Mouse (Mus musculus): Measurements from ENCODE around the gene Fdxr.

Fdxr gene

DNA sequence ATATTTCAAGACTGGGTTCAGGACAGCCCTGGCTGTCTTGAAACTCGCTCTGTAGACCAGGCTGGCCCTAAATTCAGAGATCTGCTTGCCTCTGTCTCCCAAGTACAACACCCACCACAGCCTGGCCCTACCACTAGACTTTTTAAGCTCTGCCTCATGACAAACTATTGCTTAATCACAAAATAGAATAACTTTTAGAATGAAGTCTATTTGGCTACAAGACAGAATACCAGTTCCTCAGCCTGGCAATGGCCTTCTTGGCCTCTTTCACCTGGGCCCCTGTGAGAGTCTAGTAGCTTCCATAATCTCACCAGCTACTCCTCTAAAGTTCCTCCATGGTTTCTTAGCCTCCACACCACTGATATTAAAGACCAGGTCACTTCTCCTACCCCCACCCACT is 13.5 kb upstream of the Fdxr start:
- DNase-seq (ENCODE audit: extremely low read depth, insufficient read length, low spot score): no peak

- DNase-seq (ENCODE audit: extremely low read depth, insufficient read length, low spot score): no peak
These were observed 13.0 kb upstream of the Fdxr start for GRCm38 (mm10) chr11:115289885-115290284.

DNA sequence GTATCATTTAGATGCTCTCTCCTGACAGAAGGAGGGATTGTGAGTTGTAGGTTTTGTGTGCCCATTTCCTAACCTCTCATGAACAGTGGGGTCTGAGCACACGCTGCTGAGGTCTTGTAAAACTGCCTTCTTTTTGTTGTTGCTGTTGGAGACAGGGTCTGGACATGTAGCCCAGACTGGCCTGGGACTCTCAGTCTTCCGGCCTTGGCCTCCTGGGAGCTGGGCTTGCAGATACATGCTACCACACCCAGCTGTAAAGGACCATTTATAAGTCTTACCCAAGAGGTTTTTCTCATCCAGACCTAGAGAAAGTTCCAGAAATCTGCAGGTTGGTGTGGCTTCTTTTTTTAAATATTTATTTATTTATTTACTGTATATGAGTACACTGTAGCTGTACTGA is 11.5 kb upstream of the Fdxr start:
- no peak for DNase-seq (ENCODE audit: extremely low read depth, insufficient read length, low spot score)

GRCm38 (mm10) chr11:115287386-115287785 is 10.5 kb upstream of the Fdxr start:
- no peak for DNase-seq (ENCODE audit: extremely low read depth, insufficient read length, low spot score)

GRCm38 (mm10) chr11:115286201-115286993 is 9.5 kb upstream of the Fdxr start:
- no peak for DNase-seq (ENCODE audit: extremely low read depth, insufficient read length, low spot score)

DNA sequence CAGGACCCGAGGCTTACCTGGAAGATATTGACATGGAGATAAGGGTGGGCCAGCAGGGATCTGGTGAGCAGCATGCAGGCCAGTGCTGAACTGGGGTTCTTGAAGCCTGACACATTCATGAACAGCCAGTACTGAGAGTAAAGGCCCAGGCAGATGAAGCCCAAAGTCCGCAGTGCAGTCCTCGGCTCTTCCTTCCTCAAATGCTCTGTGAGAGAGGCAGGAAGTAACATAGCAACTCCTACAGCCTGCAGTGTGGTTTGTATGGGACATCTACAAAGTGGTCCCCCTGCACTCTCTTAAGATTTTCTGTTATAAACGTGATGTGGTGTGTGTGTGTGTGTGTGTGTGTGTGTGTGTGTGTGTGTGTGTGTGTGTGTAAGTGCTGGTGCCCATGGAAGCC is 8.4 kb upstream of the Fdxr start:
- no peak for DNase-seq (ENCODE audit: extremely low read depth, insufficient read length, low spot score)

- no peak for DNase-seq (ENCODE audit: extremely low read depth, insufficient read length, low spot score)
These were observed 7.2 kb upstream of the Fdxr start for GRCm38 (mm10) chr11:115283891-115284620.

DNA sequence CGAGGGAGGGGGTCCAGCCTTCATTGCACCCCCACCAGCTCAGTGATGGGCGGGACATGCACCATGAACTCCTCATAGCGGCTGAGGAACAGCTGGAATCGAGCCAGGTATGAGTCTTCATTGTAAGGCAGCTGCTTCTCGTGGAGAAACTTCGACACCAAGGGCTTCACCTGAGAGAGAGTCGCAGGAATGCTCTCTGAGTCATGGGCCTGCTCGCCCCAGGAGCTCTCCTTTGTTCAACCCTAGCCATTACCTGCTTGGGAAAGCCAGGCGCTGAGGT is 6.6 kb upstream of the Fdxr start:
- no peak for DNase-seq (ENCODE audit: extremely low read depth, insufficient read length, low spot score)

DNA sequence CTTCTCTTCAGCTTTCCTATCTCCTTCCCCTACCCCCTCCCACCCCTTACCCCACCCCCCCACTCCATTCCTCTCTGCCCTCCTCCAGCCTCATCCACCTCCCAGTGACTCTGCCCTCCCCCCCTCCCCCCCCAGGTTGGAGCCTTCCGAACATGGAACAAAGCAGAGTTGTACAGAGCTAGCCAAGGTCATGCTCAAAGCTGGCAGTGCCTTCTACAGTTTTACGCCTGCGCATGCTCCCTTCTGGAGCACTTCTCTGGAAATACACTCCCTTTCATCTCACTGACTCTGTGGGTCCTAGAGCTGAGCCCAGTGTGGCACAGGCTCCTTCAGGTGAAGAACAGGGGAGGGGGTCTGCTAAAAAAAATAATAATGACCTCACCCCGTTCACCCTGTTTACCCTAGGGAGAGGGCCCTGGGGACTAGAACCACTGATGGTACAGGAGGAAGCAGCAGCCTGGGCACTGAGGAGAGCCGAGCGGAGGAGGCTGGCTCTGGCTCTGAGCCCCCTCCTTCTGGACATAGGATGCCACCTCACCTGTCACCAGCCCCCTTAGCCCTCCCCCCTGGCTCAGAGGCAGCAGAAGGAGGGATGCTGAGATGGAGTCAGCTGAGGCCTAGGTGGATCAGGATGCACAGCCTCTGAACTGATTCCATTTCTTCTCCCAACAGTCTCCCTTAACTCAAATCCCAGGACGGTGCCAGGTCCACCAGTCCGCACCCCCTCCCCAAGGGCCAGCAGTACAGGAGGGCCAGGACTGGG is 6.1 kb upstream of the Fdxr start:
- no peak for DNase-seq (ENCODE audit: extremely low read depth, insufficient read length, low spot score)

- DNase-seq (ENCODE audit: extremely low read depth, insufficient read length, low spot score): no peak
These were observed 5.4 kb upstream of the Fdxr start for GRCm38 (mm10) chr11:115282295-115282694.

GRCm38 (mm10) chr11:115279726-115280125 is 2.9 kb upstream of the Fdxr start:
- DNase-seq (ENCODE audit: extremely low read depth, insufficient read length, low spot score): peak; percentile 56

GRCm38 (mm10) chr11:115278176-115278575 is 1.3 kb upstream of the Fdxr start:
- DNase-seq (ENCODE audit: extremely low read depth, insufficient read length, low spot score): no peak

DNA sequence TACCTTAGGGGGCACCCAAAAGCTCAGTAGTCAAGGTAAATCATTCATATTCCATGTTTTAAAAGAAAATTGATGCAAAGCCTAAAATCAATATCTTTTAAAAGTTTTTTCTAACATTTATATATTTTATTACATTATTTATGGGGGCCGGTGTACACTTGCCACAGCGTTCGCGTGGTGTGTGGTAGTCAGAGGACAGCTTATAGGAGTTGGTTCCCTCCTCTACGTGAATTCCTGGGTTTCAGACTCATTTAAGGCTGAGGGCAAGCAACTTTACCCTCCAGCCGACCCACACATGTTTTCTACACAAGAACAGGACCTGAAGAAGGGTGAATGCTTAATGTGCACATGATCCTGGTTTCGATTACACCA is 740 bp upstream of the Fdxr start:
- DNase-seq (ENCODE audit: extremely low read depth, insufficient read length, low spot score): no peak

GRCm38 (mm10) chr11:115275954-115276353 is 896 bp downstream of the Fdxr start:
- DNase-seq (ENCODE audit: extremely low read depth, insufficient read length, low spot score): no peak

DNA sequence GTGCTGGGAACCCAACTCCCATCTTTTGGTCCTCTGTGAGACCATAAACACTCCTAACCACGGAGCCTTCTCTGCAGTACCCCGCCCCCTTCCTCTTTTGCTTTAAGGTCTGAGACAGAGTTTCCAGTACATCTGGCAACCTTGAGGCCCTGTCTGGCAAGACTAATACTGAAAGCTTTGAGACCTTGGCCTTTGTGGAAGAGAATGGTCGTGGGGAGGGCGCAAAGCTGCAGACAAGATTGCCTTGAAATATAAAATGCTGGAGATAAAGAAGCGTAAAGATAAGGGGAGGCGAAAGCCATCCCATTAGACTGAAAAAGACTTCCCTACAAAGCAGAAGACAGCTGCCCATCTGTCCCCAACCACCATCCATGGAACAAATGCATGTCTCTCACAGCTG is 1.3 kb downstream of the Fdxr start:
- DNase-seq (ENCODE audit: extremely low read depth, insufficient read length, low spot score): no peak

DNA sequence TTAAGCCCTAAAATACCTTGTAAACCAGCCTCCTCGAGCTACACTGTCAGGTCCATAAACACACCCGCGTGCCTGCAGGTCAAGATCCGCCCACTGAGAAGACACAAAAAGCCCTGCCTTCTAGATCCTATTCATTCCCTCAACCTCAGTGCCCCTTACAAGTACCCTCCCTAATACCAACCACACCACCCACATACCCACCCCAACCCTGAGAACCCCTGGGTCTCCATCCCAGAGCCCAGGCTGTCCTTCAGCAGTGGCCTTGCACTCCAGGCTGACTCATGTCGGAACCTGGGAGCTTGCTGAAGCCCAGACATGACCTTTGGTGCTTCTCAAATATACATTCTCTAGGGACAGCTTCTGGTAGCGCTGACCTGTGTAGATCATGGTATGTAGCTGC is 2.1 kb downstream of the Fdxr start:
- DNase-seq (ENCODE audit: extremely low read depth, insufficient read length, low spot score): no peak

- no peak for DNase-seq (ENCODE audit: extremely low read depth, insufficient read length, low spot score)
These were observed 2.7 kb downstream of the Fdxr start for GRCm38 (mm10) chr11:115274178-115274577.

DNA sequence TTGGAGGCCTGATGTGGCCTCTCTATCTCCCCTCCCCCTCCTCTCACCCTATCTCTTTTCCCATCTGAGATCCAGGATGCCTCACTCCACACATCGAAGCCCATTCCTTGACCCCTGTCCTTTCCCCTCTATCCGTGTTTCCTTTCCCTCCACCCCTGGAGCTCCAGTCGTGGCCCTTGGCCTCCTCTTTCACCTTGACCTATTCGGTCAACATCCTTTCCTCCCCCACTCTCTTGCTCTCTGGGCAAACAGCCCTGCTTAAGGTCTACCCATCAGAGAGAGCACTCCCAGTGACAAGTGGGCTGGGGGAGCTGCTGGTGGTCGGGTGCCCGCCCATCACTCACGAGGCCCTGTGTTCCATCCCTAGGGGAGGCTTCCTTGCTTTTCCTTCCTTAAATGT is 3.1 kb downstream of the Fdxr start:
- DNase-seq (ENCODE audit: extremely low read depth, insufficient read length, low spot score): no peak

DNA sequence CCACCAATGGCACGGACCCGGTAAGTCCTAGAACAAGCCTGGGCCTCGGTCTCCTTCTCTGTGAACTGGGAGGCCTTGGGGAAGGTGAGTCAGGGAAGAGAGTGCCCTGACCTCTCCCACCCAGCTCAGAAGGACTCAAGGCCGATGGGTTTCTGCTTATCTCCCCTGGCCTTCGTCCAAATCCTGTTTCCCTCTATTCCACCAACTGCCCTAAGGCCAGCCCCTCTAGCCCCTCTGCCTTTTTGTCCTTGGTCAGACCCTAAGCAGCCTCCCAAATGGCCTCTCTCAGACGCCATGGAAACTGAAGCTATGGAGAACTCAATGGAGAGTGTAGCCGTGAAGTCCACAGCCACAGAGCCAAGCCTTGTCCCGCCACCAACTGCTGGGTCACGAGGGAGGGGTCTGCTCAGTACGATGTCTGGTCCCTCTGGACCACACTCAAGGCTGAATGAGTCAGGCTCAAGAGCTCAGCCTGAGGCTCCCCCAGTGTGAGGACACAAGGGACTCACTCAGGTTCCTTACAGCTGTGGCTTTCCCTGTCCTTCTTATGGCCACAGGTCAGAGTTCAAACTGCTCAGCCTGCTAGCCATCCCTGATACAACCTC is 3.9 kb downstream of the Fdxr start:
- DNase-seq (ENCODE audit: extremely low read depth, insufficient read length, low spot score): no peak

DNA sequence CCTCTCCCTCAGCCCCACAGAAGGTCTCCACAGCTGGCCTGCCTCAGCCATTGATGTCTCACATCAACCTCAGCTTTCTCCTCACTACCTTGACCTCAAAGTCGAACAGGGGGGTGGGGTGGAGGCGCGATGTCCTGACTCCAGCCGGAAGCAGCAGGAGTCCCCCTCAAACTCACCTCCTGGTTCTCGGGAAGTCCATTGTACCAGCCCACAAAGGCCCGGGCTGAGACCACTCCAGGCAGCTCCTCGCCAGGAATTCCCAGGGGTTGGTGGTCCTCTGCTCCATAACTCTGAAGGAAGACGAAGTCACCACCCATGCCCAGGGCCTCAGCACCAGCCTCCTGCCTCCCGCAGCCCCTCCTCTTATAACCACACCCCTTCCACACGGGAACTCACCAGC is 5.4 kb downstream of the Fdxr start:
- no peak for DNase-seq (ENCODE audit: extremely low read depth, insufficient read length, low spot score)

DNA sequence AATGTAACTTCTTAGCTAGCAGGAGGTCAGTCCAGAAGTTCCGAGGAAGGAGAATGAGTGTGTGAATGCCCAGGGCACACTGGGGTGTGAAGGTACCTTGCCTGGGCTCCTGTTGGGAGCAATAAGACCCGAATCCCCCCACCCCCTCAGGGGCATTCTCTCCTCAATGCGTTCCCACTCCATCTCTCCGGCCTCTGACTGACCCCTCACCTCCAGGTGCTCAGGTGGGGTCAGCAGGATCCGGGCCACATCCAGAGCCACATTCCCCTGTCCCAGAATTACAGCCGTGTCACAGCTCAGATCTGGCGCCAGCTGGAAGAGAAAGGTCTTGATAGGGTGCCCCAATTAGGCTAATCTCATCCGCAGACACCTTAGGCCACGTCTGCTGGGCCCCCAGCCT is 5.8 kb downstream of the Fdxr start:
- DNase-seq (ENCODE audit: extremely low read depth, insufficient read length, low spot score): no peak
